Mouse (Mus musculus) cerebellum, adult 2 months (tissue): ENCODE measurements around the gene Lmtk2.

Experiments used
- CTCF ChIP-seq: fragments of 200-500 bp; IDR thresholded peaks from 2 replicates; pipeline ENCODE4 v1.5.1; 2011; ENCODE audit warnings: low read depth, mild to moderate bottlenecking, control low read depth, low read length, moderate library complexity, borderline replicate concordance; ENCODE audit not compliant: insufficient read depth
- POLR2A ChIP-seq: fragments of 200-500 bp; IDR thresholded peaks from 2 replicates; pipeline ENCODE4 v1.6.1; 2011; ENCODE audit warnings: low read length, control low read depth, borderline replicate concordance; ENCODE audit not compliant: insufficient read depth

DNA sequence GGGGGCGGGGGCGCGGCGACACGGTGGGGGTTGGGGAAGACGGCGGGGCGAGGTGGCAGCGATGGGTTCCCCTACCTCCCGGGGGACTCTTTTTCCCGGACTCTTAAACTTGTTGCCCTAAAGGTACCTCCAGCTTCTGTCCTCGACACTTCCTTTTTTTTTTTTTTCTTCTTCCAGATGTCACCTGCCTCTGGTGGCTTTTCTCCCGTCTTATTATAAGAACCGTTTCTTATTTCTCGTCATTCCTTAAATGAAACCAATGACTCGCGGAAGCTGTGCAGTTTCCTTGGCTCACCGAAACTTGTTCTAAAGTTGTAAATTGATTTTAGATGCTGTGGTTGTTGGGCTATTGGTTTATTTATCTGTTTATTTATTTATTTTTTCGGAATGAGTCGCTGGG lies 712 bp downstream of the Lmtk2 start:
- no peak for TF ChIP-seq CTCF
- no peak for TF ChIP-seq POLR2A
